Mouse (Mus musculus) erythroblast, embryonic 14.5 days (primary cell): ENCODE data around the gene B430306N03Rik.

Experiments used
- GATA1 ChIP-seq: IDR thresholded peaks from 2 replicates; pipeline ENCODE4 v1.6.1; 2012; ENCODE audit warnings: low read length, inconsistent platforms, mixed read lengths
- TAL1 ChIP-seq: IDR thresholded peaks from 3 replicates; pipeline ENCODE4 v1.6.1; 2012; ENCODE audit warnings: low read length, inconsistent platforms, mixed read lengths

DNA sequence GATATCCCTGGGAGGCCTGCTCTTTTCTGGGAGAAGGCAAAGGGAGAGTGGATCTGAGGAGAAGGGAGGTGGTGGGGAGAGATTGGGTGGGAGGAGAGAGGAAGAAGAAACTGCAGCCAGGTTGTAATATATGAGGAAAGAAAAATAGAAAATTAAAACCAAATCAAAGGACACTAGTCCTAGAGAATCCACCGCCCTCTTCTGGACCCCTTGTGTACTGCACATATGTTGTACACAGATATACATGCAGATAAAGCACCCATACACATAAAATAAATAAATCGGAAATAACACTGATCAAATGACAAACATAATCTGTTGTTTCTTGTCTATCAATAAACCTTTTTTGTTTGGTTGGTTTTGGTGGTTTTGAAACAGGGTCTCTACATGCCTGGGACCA, 28.7 kb upstream of the B430306N03Rik start:
- TF ChIP-seq GATA1, result no peak
- TF ChIP-seq TAL1, result no peak
